Mouse (Mus musculus): ENCODE data around the gene Pgpep1l.

DNA sequence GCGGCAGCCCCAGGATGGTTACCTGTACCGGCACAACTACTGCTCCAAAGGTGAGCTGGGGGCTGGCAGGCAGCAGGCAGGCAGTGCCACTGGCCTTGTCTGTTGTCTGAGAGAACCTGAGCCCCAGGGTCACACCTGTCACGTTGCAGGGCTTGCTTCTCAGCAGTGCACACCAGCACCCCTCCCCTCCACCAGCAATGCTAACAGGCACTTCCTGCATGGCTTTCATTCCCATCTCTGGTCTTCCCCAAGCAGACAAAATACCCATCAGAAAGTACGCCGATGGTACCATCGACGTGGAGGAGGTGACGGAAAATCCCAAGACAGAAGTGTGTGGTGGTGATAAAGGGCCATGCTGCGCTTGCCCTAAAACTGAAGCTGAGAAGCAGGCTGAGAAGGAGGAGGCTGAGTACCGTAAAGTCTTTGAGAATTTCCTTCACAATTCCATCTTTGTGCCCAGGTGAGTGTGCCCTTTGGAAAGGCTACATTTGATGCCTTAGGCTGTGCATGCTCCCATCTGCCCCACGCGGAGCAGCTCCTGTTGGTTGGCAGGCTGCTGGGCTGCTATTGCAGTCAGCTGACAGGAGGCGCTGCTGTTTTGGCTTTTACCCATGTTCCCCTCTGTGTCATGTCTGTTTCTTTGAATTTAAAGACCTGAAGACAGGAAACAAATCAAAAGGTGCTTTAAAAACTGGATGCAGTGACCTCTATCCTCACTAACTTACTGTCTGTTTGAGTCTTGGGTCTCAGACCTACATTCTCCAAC, 74.2 kb downstream of the Pgpep1l start:
- TF ChIP-seq CTCF (IDR thresholded peaks at IDR 0.05; ENCODE audit: extremely low read depth, insufficient read depth, low read length) = no peak
- TF ChIP-seq POLR2A (IDR thresholded peaks at IDR 0.05; ENCODE audit: extremely low read depth, insufficient read depth, low read length) = no peak

All from cortical plate, adult 2 months (tissue).